Mouse (Mus musculus) liver, embryonic 14.5 days (tissue): ENCODE results near the gene Hmcn2. TPM values are rescaled to one million over a fixed set of nuclear protein-coding genes. Genes with fewer than 3 reads are reported as not detected.

Source experiments
- ATAC-seq: fragments of 200-750 bp; cut with Nextera tagmentation; 2 replicates; pipeline ENCODE4 v1.8.0; 2017; ENCODE audit warnings: moderate number of reproducible peaks, mild to moderate bottlenecking, moderate library complexity; ENCODE audit not compliant: insufficient read depth
- DNase-seq, 3 experiments: peaks; one replicate each; pipeline ENCODE4 v3.0.0-alpha.2; 2012 to 2013; ENCODE audit warnings: low read depth in 3 of 3, low spot score in 3 of 3
- H3K27ac ChIP-seq: fragments of 300-500 bp; sonication (generic); 2 replicates; pipeline ENCODE4 v1.5.1; 2014; ENCODE audit warnings: moderate library complexity, mild to moderate bottlenecking, control low read depth, inconsistent platforms
- H3K27me3 ChIP-seq: fragments of 300-500 bp; sonication (generic); 2 replicates; pipeline ENCODE4 v1.6.1; 2014; ENCODE audit warnings: mild to moderate bottlenecking, low read length, moderate library complexity; ENCODE audit not compliant: control insufficient read depth, insufficient read depth
- H3K36me3 ChIP-seq: fragments of 300-500 bp; sonication (generic); replicated peaks from 2 replicates; pipeline ENCODE4 v1.6.1; 2014; ENCODE audit warnings: low read depth; ENCODE audit not compliant: control insufficient read depth, insufficient read depth
- H3K4me1 ChIP-seq, 2 experiments: fragments of 200-500 bp in 1 of 2; fragments of 300-500 bp in 1 of 2; sonication (generic) in 1 of 2; replicated peaks; 2 replicates each; pipeline ENCODE4 v1.6.1; 2012 to 2014; ENCODE audit warnings: antibody characterized with exemption in 1 of 2, inconsistent platforms in 1 of 2, low read length in 1 of 2; ENCODE audit not compliant: control insufficient read depth in 2 of 2, insufficient read depth in 2 of 2
- H3K4me2 ChIP-seq: fragments of 300-500 bp; sonication (generic); 2 replicates; pipeline ENCODE4 v1.6.1; 2014; ENCODE audit warnings: low read depth, mild to moderate bottlenecking, control low read depth, moderate library complexity
- H3K4me3 ChIP-seq, 2 experiments: fragments of 200-500 bp in 1 of 2; fragments of 300-500 bp in 1 of 2; sonication (generic) in 1 of 2; 2 replicates each; pipeline ENCODE4 v1.5.1; 2012 to 2014; ENCODE audit warnings: low read depth in 2 of 2, low read length in 2 of 2, mild to moderate bottlenecking in 2 of 2, control low read depth in 1 of 2, inconsistent platforms in 1 of 2, moderate library complexity in 1 of 2; ENCODE audit not compliant: insufficient read depth in 1 of 2
- H3K9ac ChIP-seq: fragments of 300-500 bp; sonication (generic); replicated peaks from 2 replicates; pipeline ENCODE4 v1.6.1; 2014; ENCODE audit warnings: mild to moderate bottlenecking, control low read depth, moderate library complexity
- H3K9me3 ChIP-seq: fragments of 300-500 bp; sonication (generic); 2 replicates; pipeline ENCODE4 v1.6.1; 2016; ENCODE audit warnings: low read length, mixed read lengths; ENCODE audit not compliant: control insufficient read depth
- CTCF ChIP-seq: IDR thresholded peaks from 2 replicates; pipeline ENCODE4 v1.5.1; 2016; ENCODE audit warnings: antibody characterized with exemption, low read depth, control low read depth
- EP300 ChIP-seq: IDR thresholded peaks from 2 replicates; pipeline ENCODE4 v1.6.1; 2016; ENCODE audit warnings: antibody characterized with exemption, low read depth
- WGBS: fragments of 180-500 bp; shearing (Covaris S2); extraction: QIAGEN DNeasy Blood & Tissue Kit; methylation state at CpG from one replicate; pipeline ENCODE4 v1.1.7; 2014; ENCODE audit not compliant: insufficient replicate concordance; 5-methylcytosine and 5-hydroxymethylcytosine counted together
- polyA plus RNA-seq, 2 experiments: library from polyadenylated mRNA; depleted of rRNA in 1 of 2; stranded (reverse) in 1 of 2; unstranded in 1 of 2; fragments of >200 nt; fragmentation: Nextera tagmentation in 1 of 2; extraction: Ambion mirVana in 1 of 2; gene quantifications; 2 replicates each; pipeline versions ENCODE4 v1.2.1 to v1.2.3; 2012 to 2014

The Hmcn2 gene
- polyA plus RNA-seq, 2 experiments = 0.10 to 0.27 TPM

GRCm38 (mm10) chr2:31448756-31449440 lies 134.7 kb downstream of the Hmcn2 start:
- no peak for DNase-seq
- H3K36me3 ChIP-seq = no peaks in the 10 kb centered on the region
- TF ChIP-seq EP300 (no peak), CTCF (no peak)
- H3K9ac ChIP-seq = no peak overlapping the region
- no peaks in the 10 kb centered on the region for H3K9me3 ChIP-seq
- WGBS = 50% methylated on average over 3 of the region's 3 CpGs
- no peaks in the 10 kb centered on the region for H3K27me3 ChIP-seq
- H3K4me3 ChIP-seq = no peak overlapping the region
- no peak for ATAC-seq
- H3K27ac ChIP-seq = no peak overlapping the region
- peaks cover 0 to 7% of the 10 kb centered on the region in 2 experiments; a peak in 2 of 4 replicates for H3K4me1 ChIP-seq
- no peak overlapping the region for H3K4me2 ChIP-seq

DNA sequence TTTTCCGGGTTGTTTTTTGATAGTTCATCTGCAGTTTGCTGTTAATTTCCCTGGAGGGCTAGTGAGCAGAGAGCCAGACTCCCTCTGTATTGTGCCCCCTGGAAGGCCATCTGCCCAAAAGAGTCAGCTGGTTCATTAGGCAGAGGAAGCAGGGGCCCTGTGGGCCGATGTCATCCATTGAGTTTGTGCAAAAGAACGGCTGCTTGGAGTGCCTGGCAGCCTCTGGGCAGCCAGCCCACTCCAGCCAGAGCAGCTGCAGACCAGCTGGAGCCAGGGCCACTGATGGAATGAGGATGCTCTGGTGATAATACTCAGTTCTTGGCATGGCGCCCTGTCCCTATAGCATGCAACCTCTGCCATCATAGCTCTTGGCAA lies 135.2 kb downstream of the Hmcn2 start:
- TF ChIP-seq CTCF = no peak
- TF ChIP-seq EP300 = no peak
- Histone ChIP-seq H3K9ac (no peak overlapping the region), H3K4me2 (no peak overlapping the region), H3K27ac (no peak overlapping the region), H3K36me3 (no peaks in the 10 kb centered on the region), H3K4me1 (peaks cover 0 to 7% of the 10 kb centered on the region in 2 experiments; a peak in 2 of 4 replicates), H3K4me3 (no peak overlapping the region), H3K9me3 (no peaks in the 10 kb centered on the region), H3K27me3 (no peaks in the 10 kb centered on the region)
- 49% methylated on average over 4 of the region's 4 CpGs for WGBS
- ATAC-seq (no peak), DNase-seq (no peak)

- Histone ChIP-seq H3K9me3 (no peaks in the 10 kb centered on the region), H3K27me3 (no peaks in the 10 kb centered on the region), H3K36me3 (no peaks in the 10 kb centered on the region), H3K4me1 (peaks cover 0 to 7% of the 10 kb centered on the region in 2 experiments; a peak in 2 of 4 replicates), H3K4me3 (no peak overlapping the region), H3K27ac (no peak overlapping the region), H3K9ac (no peak overlapping the region), H3K4me2 (no peak overlapping the region)
- 73% methylated on average over 4 of the region's 4 CpGs for WGBS
- no peak for TF ChIP-seq EP300
- no peak for TF ChIP-seq CTCF
- no peak for DNase-seq
- ATAC-seq = no peak
Observed at GRCm38 (mm10) chr2:31449902-31450301, 135.7 kb downstream of the Hmcn2 start.

DNA sequence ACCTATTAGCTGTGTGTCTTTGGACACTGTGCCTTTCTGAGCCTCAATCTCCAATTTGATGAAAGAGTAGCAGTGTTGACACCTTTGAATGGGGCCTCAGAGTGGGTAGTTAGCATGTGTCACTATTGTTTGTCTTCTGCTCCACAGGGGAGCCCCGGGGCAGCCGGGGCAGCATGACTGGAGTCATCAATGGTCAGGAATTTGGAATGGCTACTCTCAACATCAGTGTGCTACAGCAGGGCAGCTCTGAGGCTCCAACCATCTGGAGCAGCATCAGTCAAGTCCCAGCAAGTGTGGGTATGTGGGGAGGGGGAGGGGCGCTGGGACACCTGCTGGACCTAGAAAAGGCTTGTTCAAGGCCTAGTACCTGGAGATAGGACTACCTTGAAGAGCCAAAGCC lies 136.4 kb downstream of the Hmcn2 start:
- H3K27me3 ChIP-seq = no peaks in the 10 kb centered on the region
- 56% methylated on average over 3 of the region's 3 CpGs for WGBS

GRCm38 (mm10) chr2:31451530-31451929 lies 137.3 kb downstream of the Hmcn2 start:
- H3K36me3 ChIP-seq = no peaks in the 10 kb centered on the region
- no peak overlapping the region for H3K4me2 ChIP-seq
- H3K27me3 ChIP-seq = no peaks in the 10 kb centered on the region
- H3K4me1 ChIP-seq = peaks cover 0 to 7% of the 10 kb centered on the region in 2 experiments; a peak in 2 of 4 replicates
- H3K4me3 ChIP-seq = no peak overlapping the region
- no peaks in the 10 kb centered on the region for H3K9me3 ChIP-seq
- WGBS = 32% methylated on average over 1 of the region's 1 CpGs
- ATAC-seq = no peak
- no peak overlapping the region for H3K9ac ChIP-seq
- no peak overlapping the region for H3K27ac ChIP-seq
- TF ChIP-seq EP300 = no peak
- no peak for TF ChIP-seq CTCF
- DNase-seq = no peak

More for the DNA sequence above, 136.4 kb downstream of the Hmcn2 start:
- no peak for ATAC-seq
- Histone ChIP-seq H3K9ac (no peak overlapping the region), H3K4me1 (peaks cover 0 to 7% of the 10 kb centered on the region in 2 experiments; a peak in 2 of 4 replicates), H3K36me3 (no peaks in the 10 kb centered on the region), H3K27ac (no peak overlapping the region), H3K4me2 (no peak overlapping the region), H3K4me3 (no peak overlapping the region), H3K9me3 (no peaks in the 10 kb centered on the region)
- TF ChIP-seq EP300 (no peak), CTCF (no peak)
- DNase-seq = no peak
